Mouse (Mus musculus) ovary, postnatal 10 days (tissue): ENCODE results near the gene Grid2.

Experiments used
- DNase-seq: peaks from one replicate; pipeline ENCODE4 v3.0.0; 2022; ENCODE audit warnings: low spot score

Gene Grid2

DNA sequence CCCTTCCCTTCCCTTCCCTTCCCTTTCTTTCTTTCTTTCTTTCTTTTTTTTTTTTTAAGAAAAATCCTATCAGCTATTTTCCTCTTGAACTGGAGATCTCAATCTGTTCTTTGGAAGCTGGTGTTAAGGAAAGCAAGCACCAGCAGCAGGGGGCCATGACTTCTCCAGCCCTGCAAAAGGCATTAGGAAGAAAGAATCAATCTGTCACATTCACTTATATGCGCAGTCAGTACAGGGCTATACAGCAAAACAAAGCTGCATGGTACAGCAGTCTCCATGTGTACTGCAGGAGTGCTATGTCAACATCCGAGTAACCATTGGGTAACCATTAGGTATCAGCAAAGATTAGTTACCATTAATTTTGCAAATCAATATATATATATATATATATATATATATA is 809.0 kb downstream of the Grid2 start:
- DNase-seq = no peak

DNA sequence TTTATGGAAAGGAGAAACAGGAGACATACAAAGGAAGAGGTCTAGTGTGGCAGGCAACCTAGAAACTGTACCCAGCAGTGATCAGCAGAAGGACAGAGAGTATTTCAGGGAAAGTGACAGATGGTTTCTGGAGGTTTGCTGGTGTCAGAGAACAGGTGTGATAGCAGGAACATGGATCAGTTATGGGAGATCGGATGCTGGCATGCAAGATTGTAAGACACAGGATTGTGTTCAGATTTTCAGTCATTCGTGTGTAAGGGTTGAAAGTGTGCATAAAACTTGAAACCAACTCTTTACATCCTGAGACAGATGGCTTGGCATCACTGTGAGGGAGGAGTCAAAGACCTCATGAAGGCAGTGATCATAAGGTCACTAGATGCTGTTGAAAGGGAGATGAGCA is 817.7 kb downstream of the Grid2 start:
- DNase-seq = no peak

DNA sequence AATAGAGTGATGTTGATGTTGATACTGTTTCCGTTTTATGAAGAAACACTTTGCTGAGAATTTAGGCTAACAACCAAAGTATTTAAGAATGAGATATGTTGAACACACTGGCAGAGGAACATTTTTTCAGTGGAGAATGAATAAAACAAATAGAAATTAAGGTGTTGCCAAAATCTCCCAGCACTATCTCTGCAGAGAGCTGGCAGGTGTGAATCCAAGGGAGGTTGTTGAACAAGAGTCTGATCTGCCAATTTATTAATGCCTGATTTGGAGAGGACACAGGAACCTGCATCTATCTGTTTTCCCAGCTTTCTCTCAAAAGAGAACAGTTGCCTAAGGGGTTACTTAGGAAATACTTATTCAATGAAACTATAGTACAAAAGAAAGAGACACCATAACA is 822.2 kb downstream of the Grid2 start:
- DNase-seq = no peak

DNA sequence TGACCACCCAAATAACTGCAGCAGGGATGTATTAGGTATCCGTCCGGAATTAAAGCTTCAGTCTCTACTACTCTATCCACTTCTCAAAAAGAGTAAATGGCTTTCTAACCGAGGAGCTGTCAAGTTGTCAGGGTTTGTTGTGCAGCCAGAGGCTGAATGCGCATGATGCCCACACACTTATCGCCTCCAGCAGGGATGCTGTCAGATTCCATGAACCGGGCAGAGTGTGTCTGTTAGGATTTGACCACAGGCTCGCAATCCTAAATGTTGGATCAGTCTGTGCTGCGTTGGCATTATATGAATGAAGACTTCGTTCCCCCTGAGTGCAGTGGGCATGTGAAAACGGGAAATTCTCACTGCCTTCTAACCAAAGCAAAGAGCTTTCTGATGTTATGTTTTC is 843.0 kb downstream of the Grid2 start:
- DNase-seq = no peak

DNA sequence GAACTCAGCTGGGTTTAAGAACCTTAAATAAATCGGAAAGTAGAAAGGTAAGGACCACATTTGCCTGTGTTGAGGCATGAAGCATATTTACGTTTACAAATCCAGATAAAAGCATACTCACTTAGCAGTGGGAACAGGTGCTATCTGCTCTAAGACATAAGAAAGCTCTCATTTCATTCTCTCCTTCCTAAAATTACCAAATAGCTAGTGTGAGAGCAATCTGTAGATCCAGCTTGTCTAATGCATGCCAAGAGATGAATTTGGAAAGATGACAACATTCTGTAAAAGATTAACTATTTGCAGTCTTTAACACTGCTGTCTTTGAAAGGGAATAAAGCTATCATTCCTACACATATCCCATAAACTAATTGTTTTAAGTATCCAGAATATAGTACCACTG is 858.9 kb downstream of the Grid2 start:
- no peak for DNase-seq

DNA sequence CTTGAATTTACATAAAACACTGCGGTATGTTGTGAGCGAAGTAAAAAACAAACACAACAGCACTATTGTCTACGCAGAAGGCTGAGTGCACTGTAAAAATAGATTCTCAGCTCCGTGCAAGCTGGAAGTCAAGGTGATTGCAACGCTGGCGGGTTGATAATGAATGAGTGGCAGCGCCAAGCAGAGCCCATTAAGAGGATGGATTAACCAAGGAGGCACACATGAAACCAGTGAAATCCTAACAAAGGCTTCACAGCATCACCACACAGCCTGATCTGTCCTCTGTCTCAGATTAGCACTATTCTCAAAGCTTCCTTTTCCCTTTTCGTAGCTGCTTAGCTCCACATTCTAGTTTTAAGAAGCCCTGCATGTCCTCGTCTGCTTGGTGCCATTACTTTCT is 880.6 kb downstream of the Grid2 start:
- DNase-seq = no peak

DNA sequence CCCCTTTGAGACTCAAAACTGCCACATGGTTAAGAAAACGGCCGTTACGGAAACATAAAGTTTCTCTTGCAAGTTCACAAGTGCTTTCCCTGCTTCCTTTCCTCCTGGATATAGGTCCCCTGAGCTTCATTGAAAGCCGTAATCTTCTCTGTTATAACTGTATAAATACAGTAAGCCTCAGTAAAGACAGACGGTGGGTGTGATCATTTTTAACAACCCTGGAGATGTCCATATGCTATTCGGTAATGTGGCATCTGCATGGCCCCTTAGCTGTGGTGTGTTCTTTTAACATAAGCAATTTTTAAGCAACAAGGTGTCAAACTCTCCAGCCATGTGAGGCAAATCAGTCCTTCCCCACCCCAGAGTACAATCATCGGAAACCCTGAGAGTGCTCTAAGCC is 892.9 kb downstream of the Grid2 start:
- no peak for DNase-seq

DNA sequence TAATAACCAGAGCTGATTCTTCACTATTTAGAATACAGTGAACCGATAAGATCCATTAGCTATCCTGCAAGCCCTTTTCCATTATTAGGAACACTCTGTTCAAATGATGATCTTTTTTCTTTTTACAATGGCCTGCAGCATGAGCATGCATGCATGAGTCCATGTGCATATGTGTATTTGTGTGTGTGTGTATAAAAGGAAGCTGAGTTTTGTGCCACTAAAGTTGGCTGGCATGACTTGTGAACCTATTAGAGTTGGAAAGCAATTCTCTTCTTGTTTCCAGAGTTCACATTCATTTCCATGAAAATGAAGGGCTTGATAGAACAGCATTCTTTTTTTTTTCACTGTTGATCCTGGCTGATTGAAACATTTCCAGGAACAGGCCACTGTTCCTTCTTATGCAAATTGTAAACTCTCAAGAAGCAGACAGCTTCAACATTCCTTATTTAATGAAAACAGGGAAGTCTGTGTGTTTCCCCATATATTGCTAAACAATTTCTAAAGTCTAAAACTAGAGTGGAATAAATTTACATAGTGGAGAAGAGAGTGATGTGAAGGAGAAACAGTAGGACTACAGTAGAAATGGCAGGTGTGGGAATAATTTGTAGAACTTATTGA is 919.4 kb downstream of the Grid2 start:
- DNase-seq = no peak

DNA sequence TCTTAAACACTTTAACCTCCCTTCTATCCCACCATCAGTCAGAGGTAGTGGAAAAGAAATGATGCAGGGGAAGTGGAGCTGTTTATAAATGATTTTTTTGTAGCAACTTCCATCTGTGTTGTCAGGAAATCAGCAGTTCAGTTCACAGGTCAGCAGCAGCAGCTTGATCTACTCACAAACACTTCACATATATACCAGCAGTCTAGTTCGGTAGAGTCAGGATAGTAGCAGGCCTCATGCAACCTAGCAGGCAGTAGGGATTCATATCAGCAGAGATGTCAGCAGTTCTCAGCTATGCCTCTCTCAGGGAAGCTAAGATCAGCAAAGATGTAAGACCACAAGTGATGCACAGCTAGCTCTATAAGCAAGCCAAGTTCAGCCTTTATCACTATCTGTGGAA is 938.0 kb downstream of the Grid2 start:
- no peak for DNase-seq

DNA sequence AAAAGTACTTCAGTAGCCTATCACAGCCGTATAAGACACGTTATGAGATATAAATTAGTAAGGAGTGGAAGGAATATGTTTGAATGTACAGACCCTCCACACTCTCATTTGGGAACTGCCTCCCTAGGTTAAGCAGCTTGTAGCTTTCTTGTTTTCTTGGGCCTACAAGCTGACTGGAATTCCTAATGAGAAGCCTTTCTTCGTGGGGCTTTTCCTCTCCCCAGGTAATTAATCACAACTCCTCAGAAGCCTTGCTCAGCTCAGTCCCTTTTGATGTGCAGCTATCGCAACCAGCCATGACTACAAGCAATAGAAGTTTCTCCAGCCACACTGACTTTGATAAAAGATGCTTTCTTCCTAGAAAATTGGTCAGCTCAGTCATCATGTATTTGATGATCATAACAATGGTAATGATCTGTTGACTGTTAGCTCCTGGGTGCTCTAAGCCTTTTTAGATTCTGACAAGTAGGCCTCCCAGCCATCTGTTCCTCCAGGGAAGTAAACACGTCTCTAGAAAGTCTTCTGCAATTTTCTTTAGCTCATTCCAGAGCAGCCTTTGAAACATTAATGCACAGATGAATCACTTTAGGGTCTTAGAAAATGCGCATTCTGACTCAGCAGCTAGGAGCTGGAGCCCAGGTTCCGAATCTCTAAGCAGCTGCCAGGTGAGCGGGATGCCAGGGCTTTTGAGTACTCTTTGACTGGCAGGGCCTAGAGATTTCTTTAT is 946.9 kb downstream of the Grid2 start:
- DNase-seq = no peak

DNA sequence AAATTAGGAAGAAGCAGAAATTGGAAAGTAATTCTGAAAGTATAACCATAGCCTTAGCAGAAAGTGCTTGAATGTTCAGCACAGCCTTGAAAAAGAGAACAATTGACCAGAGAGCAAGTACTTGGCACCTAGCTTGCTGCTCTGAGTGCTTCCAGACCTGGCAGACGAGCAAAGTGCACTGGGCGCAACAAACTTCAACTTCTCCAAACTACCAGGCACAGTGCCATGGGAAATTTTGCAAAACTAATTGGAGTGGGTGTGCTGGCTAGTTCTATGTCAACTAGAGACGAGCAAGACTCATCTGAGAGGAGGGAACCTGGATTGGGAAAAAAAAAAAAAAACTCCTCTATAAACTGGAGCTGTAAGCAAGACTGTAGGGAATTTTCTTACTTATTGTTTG is 980.7 kb downstream of the Grid2 start:
- DNase-seq = no peak

DNA sequence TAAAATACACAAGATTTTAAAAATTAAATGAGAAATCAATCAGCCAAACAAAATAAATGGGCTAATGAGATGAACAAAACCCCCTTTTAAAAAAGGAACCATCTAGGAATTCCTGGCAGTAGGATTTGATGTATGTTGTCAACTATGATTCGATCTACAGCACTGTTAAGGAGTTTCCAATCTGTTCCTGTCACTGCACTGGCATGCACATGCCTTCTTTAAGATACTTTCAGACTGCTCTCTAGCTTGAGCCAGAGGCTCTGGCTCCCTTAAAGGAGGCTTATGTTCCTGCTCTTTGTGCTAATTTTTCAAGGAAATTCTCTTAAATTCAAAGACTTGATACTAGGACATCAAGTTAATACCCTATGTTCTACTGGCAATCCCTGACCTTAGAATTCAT is 984.9 kb downstream of the Grid2 start:
- no peak for DNase-seq

DNA sequence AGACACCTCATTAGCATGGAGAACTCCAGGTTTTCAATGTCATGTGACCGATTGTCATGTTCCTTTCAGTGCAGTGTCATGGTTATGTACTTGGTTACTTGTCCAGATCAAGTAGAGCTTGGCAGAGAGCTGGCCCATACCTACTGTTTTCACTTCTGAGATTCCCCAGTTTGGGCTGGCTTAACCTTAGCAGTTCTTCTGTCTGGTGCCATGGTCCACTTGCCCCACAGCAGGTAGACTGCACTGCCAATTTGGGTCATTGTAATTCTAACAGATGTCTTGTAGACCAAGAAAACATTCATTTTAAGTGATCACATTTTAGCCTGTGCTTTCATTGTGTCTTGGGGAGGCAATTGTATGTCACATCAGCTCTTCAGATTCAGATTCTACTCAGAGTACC is 990.3 kb downstream of the Grid2 start:
- no peak for DNase-seq

DNA sequence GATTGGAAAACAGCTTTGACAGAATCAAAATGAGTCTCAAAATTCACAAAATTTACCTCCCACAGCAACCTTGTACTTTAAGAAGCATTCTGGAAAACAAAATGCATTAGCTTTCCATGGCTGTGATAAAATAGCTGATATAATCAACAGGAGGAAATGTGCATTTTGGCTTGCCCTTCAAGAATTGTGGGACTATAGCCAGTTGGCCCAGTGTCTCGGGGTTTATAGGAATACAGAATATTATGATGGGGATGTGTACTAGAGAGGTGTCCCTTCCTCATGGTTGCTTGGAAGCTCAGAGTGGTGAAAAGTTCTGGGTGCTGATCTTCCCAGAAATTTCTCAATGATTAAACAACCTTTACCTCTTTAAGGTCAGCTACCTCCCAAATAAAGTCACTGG is 995.4 kb downstream of the Grid2 start:
- no peak for DNase-seq

DNA sequence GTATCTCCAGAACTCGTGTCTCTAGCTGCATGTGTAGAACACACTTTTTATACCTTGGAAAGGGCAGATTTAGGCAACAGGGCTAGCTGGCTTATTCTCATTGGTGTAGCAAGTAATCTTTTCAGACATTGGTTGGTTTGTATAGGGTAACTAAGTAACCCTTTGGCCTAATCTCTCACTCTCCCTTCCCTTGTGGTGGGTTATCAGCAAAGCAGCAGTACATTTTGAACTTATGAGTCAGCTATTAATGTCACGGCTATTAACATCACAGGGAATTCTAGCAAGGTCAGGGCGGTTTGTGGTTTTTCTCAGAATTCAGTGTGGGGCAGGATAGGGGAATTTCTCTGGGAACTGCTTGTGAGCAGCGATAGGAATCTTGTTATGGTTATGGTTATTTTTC is 1007.8 kb downstream of the Grid2 start:
- no peak for DNase-seq

DNA sequence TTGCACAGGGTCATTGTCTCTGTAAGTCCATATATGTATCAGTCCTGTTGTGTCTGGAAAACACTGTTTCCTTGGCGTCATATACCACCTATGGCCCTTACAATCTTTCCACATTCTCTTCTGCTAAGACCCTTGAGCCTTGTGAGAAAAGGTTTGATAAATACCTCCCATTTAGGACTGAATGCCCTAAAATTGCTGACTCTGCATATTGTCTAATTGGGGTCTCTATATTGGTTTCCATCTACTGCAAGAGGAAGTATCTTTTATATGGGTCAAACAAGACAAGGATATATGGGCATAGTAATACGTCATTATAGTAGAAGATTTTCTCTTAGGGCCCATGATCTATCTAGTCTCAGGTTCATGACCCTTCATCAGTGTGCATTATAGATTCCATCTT is 1008.5 kb downstream of the Grid2 start:
- no peak for DNase-seq

DNA sequence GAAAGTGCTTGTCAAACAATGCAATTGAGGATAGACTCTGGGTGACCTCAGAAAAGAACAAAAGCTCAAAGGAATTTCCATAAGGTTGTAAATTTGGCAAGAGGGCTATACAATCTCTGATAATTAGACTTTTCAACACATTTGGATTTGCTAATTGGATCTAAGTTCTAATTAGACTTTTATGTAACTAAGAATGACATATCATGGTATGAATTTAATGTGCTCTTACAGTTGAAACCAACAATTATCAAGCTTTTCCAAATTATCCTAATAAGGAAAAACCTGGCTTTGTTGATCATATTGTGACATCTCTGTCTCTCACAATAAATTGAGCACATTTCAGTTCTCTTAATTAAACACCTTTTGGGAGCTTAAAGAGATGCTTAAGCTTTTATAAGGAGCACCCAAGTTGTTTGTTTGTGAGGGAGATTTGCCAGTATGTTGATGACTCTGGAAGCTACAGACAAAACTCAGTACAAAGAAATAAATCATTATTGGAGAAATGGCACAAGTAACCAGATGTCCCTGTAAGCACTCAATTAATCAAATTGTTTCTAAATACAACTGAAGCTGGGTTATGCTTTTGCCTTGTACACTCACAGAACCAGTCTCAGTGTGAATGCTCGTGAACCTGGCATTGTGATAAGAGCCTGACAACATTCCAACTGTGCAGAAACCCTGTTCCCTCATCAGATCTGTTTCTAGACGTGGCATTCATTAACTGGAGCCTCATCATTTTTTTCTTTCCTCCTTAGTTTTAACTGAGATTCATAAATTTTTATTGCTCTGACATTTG is 1018.8 kb downstream of the Grid2 start:
- DNase-seq = no peak

DNA sequence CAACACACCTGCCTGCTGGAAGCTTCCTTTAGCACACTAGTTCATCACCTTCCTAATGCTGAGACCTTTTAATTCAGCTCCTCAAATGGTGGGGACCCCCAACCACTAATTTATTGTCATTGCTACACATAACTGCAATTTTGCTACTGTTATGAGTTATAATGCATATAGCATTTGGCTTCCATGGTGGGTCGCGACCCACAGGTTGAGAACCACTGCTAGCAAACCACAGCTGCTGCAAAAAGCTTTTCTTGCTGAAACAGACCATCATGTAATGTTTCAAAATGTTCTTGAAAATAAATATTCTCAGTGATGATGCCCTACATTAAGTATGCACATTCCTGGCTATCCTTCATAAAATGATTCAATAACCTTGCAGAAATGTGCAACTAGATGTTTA is 1024.3 kb downstream of the Grid2 start:
- DNase-seq = no peak

DNA sequence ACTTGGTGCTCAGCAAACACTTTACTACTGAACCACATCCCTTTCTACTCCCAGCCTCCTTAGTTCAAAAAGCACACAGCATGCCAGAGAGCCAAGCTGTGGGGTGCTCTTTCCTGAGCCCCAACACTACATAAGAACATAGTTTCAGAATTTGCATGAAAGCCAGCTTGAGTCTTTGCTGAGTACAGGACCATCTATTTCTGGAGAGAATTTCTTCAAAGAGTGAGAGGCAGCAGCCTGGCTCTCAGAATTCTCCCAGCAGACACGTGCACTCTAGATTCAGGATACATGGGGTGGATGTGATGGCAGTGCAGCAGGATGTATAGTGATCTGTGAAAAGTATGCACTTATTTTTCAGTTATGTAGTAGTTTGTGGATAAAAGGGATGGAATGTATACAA is 1038.1 kb downstream of the Grid2 start:
- DNase-seq = no peak

DNA sequence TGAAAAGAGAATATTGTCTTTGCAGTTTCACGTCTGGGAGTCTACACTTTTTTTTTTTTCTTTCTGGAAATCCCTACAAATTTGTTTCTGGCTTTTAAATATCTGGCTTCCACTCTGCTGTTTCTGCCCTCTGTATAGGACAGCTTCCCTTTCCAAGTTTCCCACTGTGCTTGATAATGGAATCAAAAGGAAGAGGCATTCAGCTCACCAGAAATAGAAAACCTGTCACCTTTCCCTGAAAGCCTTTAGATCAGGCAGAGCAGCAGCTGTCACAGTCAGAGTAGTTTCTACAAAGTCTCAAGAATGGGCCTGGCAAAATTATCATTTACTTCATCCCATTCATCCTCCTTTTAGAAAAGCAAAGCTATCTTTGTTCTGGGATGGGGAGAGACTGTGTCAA is 1042.0 kb downstream of the Grid2 start:
- no peak for DNase-seq

DNA sequence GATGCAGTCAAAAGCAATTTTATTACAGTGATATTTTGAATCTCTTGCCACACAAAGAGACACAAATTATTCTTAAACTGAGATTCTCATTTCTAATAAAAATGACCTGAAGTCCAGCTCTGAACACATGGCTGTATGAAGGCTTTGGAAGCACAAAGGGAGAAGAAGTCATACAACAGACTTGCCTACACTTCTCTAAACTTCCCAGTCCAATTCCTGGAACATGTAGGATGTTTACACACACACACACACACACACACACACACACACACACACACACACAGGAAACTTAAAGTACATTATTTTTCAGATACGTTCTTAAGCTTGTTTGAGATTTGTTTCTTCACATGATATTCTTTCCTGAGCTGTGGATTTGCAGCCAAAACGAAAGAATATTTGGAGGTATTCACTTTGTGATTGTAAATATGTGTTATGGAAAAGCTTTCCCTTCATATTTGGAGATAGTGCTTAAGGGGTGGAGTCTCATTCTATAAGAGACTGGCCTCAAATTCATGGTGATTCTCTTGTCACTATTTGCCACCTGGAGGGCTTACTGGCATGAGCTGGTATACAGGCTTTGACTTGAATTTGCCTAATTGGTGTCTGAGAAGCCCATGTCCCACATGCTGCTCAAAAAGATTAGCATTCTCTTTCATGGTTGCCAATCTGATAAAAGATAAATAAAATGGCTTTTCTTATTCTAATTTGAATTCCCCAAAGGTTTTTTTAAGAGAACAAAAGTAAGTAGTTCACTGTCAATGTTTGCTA is 1049.2 kb downstream of the Grid2 start:
- DNase-seq = no peak

DNA sequence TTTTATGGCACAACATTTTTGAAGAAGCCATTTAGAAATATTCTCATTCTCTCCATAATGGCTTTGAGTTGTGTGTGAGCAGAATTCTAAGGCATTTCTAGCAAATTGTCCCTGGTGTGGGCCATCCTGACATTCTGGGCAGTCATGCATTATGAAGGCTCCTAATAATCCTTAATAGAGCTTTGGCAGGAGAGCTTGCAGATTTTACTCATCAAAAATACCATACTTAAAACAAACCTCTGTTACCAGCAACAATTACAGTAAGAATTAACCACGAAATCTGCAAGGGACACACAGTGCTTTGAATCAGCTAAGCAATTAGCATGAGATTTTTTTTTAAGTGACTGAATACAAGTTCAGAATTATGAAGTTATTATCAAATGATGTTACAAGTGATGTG is 1053.0 kb downstream of the Grid2 start:
- no peak for DNase-seq

DNA sequence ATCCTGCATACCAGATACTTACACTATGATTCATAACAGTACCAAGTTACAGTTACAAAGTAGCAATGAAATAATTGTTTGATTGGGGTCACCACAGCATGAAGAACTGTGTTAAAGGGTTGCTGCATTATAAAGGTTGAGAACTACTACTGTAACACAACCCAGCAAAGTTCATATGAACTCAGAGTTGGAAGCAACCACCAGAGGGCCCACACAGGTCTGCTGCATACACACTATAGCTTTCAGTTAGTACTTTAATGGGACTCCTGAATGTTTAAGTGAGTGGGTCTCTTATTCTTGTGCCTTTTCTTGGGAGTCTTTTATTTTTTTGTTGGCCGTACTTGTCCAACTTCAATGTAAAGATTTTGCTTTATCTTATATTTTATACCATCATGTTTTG is 1057.5 kb downstream of the Grid2 start:
- DNase-seq = no peak
